8 mouse cellular contexts compared by ENCODE assay signal in the genomic region with DNA sequence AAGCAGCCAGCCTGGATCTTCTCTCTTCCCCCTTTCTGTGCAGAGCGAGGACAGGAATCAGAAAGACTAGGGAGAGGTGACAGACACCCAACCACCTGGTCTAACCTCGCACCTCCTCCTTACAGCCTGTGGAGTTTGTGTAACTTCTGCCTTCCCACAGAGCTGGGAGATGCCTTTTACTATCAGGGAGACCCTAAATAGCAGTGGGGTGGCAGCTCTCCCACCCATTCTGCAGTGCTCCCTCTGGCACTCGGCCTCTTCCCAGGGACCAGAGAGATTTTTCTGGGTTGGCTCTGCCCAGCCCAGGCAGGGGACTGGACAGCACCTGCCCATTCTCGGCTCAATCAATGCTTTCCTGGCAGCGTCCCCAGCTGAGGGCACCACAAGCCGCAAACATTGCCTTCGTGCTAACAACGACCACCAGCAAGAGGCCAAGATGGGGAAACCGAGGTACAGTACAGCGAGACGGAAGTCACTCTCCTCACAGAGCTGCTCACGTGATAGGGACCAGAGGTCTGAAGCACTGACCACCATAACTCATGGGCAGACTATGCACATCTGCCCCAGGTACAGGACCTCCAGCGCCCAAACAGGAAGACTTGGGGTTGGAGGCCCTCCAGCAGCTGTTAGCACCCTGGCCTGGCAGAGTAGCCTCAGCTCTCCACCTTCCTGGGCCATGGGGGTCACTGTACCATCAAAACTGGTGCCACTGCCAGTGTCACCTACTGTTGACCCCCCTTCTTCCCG. TPM values are rescaled to one million over a fixed set of nuclear protein-coding genes. Genes with fewer than 3 reads are reported as not detected.
DNase-seq lines count a peak whose midpoint lies in the region; ATAC-seq and TF ChIP-seq lines count a peak whose summit lies in the region.

No protein-coding gene starts in this region.

- no peaks in the 10 kb centered on the region for H3K27me3 ChIP-seq in heart, embryonic 12.5 days (replicated peaks)
- H3K27me3 ChIP-seq in kidney, embryonic 16.5 days (ENCODE audit: insufficient read depth, low read length) = 0 out of 2 replicates have a peak, but pooled peaks cover 2% of the 10 kb centered on the region
- H3K27me3 ChIP-seq in neural tube, embryonic 12.5 days (replicated peaks) = no peaks in the 10 kb centered on the region

- peak overlapping the region; percentile 72 for H3K4me3 ChIP-seq in heart, embryonic 12.5 days
- H3K4me3 ChIP-seq in embryonic fibroblast, embryonic 13.5 days (ENCODE audit: insufficient read depth, low read length) = no peak overlapping the region
- peak overlapping the region; percentile 44 for H3K4me3 ChIP-seq in kidney, embryonic 16.5 days (ENCODE audit: low read length)
- no peak overlapping the region for H3K4me3 ChIP-seq in neural tube, embryonic 12.5 days

- TF ChIP-seq POLR2A in embryonic fibroblast, embryonic 13.5 days (IDR thresholded peaks at IDR 0.05; ENCODE audit: low read depth, low read length) = no peak

- H3K36me3 ChIP-seq in heart, embryonic 12.5 days = peaks cover 11% of the 10 kb centered on the region
- H3K36me3 ChIP-seq in kidney, embryonic 16.5 days (ENCODE audit: insufficient read depth, low read length) = no peaks in the 10 kb centered on the region
- peaks cover 42% of the 10 kb centered on the region for H3K36me3 ChIP-seq in neural tube, embryonic 12.5 days

- WGBS in heart, embryonic 12.5 days = 37% methylated on average over 14 of the region's 14 CpGs
- 61% methylated on average over 14 of the region's 14 CpGs for WGBS in kidney, embryonic 16.5 days
- WGBS in neural tube, embryonic 12.5 days = 67% methylated on average over 14 of the region's 14 CpGs

- peaks cover 95% of the 10 kb centered on the region for H3K4me1 ChIP-seq in heart, embryonic 12.5 days (replicated peaks)
- H3K4me1 ChIP-seq in embryonic fibroblast, embryonic 13.5 days (ENCODE audit: control insufficient read depth, insufficient read depth, low read length) = peaks cover 35% of the 10 kb centered on the region
- peaks cover 82% of the 10 kb centered on the region for H3K4me1 ChIP-seq in kidney, embryonic 16.5 days (ENCODE audit: insufficient read depth, low read length)
- peaks cover 76% of the 10 kb centered on the region for H3K4me1 ChIP-seq in neural tube, embryonic 12.5 days

- intact Hi-C loops in left cerebral cortex, postnatal 14 days (cut with DNase I) = no loop called here

- ATAC-seq in heart, embryonic 12.5 days (ENCODE audit: insufficient number of reproducible peaks, low FRiP score) = no peak
- ATAC-seq in kidney, embryonic 16.5 days (ENCODE audit: low FRiP score, low TSS enrichment) = no peak
- no peak for ATAC-seq in neural tube, embryonic 12.5 days (ENCODE audit: low FRiP score, low read depth)

- peak overlapping the region; percentile 65 for H3K9ac ChIP-seq in heart, embryonic 12.5 days
- peak overlapping the region; percentile 56 for H3K9ac ChIP-seq in kidney, embryonic 16.5 days (replicated peaks; ENCODE audit: low read length)
- H3K9ac ChIP-seq in neural tube, embryonic 12.5 days = peak overlapping the region; percentile 54; the same call in 1 of the 2 replicates

- H3K9me3 ChIP-seq in heart, embryonic 12.5 days (replicated peaks) = no peaks in the 10 kb centered on the region
- no peaks in the 10 kb centered on the region for H3K9me3 ChIP-seq in kidney, embryonic 16.5 days (ENCODE audit: low read length)
- H3K9me3 ChIP-seq in neural tube, embryonic 12.5 days = no peaks in the 10 kb centered on the region

- TF ChIP-seq CTCF in embryonic fibroblast, embryonic 13.5 days (IDR thresholded peaks at IDR 0.05; ENCODE audit: borderline replicate concordance, insufficient read depth, low read length) = no peak

- DNase-seq in heart, adult 18-20 months = no peak
- peak; percentile 17 for DNase-seq in MN1 (ENCODE audit: low spot score)
- no peak for DNase-seq in frontal cortex, postnatal 14 days (ENCODE audit: low spot score in 2 of 2)
- DNase-seq in left cerebral cortex, postnatal 14 days (ENCODE audit: low spot score in 2 of 2) = no peak

- peak overlapping the region; percentile 85 for H3K4me2 ChIP-seq in heart, embryonic 12.5 days
- peak overlapping the region; percentile 69 for H3K4me2 ChIP-seq in kidney, embryonic 16.5 days (replicated peaks; ENCODE audit: low read depth, low read length)
- peak overlapping the region; percentile 56 for H3K4me2 ChIP-seq in neural tube, embryonic 12.5 days (replicated peaks)

- peak overlapping the region; percentile 96 for H3K27ac ChIP-seq in heart, embryonic 12.5 days (ENCODE audit: poor library complexity, severe bottlenecking)
- H3K27ac ChIP-seq in embryonic fibroblast, embryonic 13.5 days (ENCODE audit: insufficient read depth, low read length) = peak overlapping the region; percentile 45
- peak overlapping the region; percentile 90 for H3K27ac ChIP-seq in kidney, embryonic 16.5 days (ENCODE audit: low read length)
- no peak overlapping the region for H3K27ac ChIP-seq in neural tube, embryonic 12.5 days

RNA-seq across cellular contexts. Expression of a gene that starts 10.5 kb away (rescaled TPM):
- polyA plus RNA-seq in heart, embryonic 12.5 days (2016; fragmentation: Nextera tagmentation; extraction: Ambion mirVana) = 92.2 and 95.9 TPM in 2 replicates
- 100 to 1,000 TPM; 115 to 117 TPM for total RNA-seq in heart, adult 18-20 months (2021)
- polyA plus RNA-seq in embryonic fibroblast, embryonic 13.5 days (2011; ENCODE audit: insufficient read length, low read depth, missing spikeins) = 47.8 and 54.9 TPM in 2 replicates
- polyA plus RNA-seq in kidney, embryonic 16.5 days (2015; fragmentation: Nextera tagmentation; extraction: Ambion mirVana) = 51.5 and 59.8 TPM in 2 replicates
- polyA plus RNA-seq in neural tube, embryonic 12.5 days (2016; fragmentation: Nextera tagmentation; extraction: Ambion mirVana) = 104 and 106 TPM in 2 replicates
- total RNA-seq in left cerebral cortex, postnatal 14 days (2021) = 100 to 1,000 TPM; 194 to 197 TPM

RNA-seq across cellular contexts. Expression of a gene that starts 29.3 kb away (rescaled TPM):
- polyA plus RNA-seq in heart, embryonic 12.5 days (2016; fragmentation: Nextera tagmentation; extraction: Ambion mirVana) = 14.0 and 14.3 TPM in 2 replicates
- total RNA-seq in heart, adult 18-20 months (2021) = under 1 TPM; 0.22 to 0.28 TPM
- 6.5 and 10.2 TPM in 2 replicates for polyA plus RNA-seq in embryonic fibroblast, embryonic 13.5 days (2011; ENCODE audit: insufficient read length, low read depth, missing spikeins)
- 21.2 and 24.6 TPM in 2 replicates for polyA plus RNA-seq in kidney, embryonic 16.5 days (2015; fragmentation: Nextera tagmentation; extraction: Ambion mirVana)
- polyA plus RNA-seq in neural tube, embryonic 12.5 days (2016; fragmentation: Nextera tagmentation; extraction: Ambion mirVana) = 10.0 and 11.6 TPM in 2 replicates
- total RNA-seq in left cerebral cortex, postnatal 14 days (2021) = under 1 TPM; 0.46 to 0.63 TPM

RNA-seq across cellular contexts. Expression of a gene that starts 30.0 kb away (rescaled TPM):
- polyA plus RNA-seq in heart, embryonic 12.5 days (2016; fragmentation: Nextera tagmentation; extraction: Ambion mirVana) = 27.1 and 28.0 TPM in 2 replicates
- total RNA-seq in heart, adult 18-20 months (2021) = 10 to 100 TPM; 54.5 to 56.6 TPM
- polyA plus RNA-seq in embryonic fibroblast, embryonic 13.5 days (2011; ENCODE audit: insufficient read length, low read depth, missing spikeins) = 37.9 and 40.0 TPM in 2 replicates
- polyA plus RNA-seq in kidney, embryonic 16.5 days (2015; fragmentation: Nextera tagmentation; extraction: Ambion mirVana) = 46.0 and 49.9 TPM in 2 replicates
- polyA plus RNA-seq in neural tube, embryonic 12.5 days (2016; fragmentation: Nextera tagmentation; extraction: Ambion mirVana) = 29.6 and 30.8 TPM in 2 replicates
- 10 to 100 TPM; 45.5 to 49.1 TPM for total RNA-seq in left cerebral cortex, postnatal 14 days (2021)

RNA-seq across cellular contexts. Expression of a gene that starts 34.3 kb away (rescaled TPM):
- 90.9 and 94.3 TPM in 2 replicates for polyA plus RNA-seq in heart, embryonic 12.5 days (2016; fragmentation: Nextera tagmentation; extraction: Ambion mirVana)
- 10 to 100 TPM; 45.5 to 50.6 TPM for total RNA-seq in heart, adult 18-20 months (2021)
- polyA plus RNA-seq in embryonic fibroblast, embryonic 13.5 days (2011; ENCODE audit: insufficient read length, low read depth, missing spikeins) = 113 and 124 TPM in 2 replicates
- polyA plus RNA-seq in kidney, embryonic 16.5 days (2015; fragmentation: Nextera tagmentation; extraction: Ambion mirVana) = 90.2 and 108 TPM in 2 replicates
- polyA plus RNA-seq in neural tube, embryonic 12.5 days (2016; fragmentation: Nextera tagmentation; extraction: Ambion mirVana) = 87.0 and 112 TPM in 2 replicates
- 10 to 100 TPM; 60.5 to 65.2 TPM for total RNA-seq in left cerebral cortex, postnatal 14 days (2021)

RNA-seq across cellular contexts. Expression of a gene that starts 49.1 kb away (rescaled TPM):
- polyA plus RNA-seq in heart, embryonic 12.5 days (2016; fragmentation: Nextera tagmentation; extraction: Ambion mirVana) = 0.06 and 0.13 TPM in 2 replicates
- 1 to 10 TPM; 1.2 TPM for total RNA-seq in heart, adult 18-20 months (2021)
- 0.37 and 0.45 TPM in 2 replicates for polyA plus RNA-seq in embryonic fibroblast, embryonic 13.5 days (2011; ENCODE audit: insufficient read length, low read depth, missing spikeins)
- not detected in 2 replicates for polyA plus RNA-seq in kidney, embryonic 16.5 days (2015; fragmentation: Nextera tagmentation; extraction: Ambion mirVana)
- not detected in 2 replicates for polyA plus RNA-seq in neural tube, embryonic 12.5 days (2016; fragmentation: Nextera tagmentation; extraction: Ambion mirVana)
- total RNA-seq in left cerebral cortex, postnatal 14 days (2021) = under 1 TPM; 0.59 to 0.72 TPM

Comparison
In these comparisons a context has a peak if more than half of its experiments do, and no peak if none do; other contexts are left out.
1. H3K4me3 ChIP-seq: peak in heart, embryonic 12.5 days (single experiment) and kidney, embryonic 16.5 days (single experiment); none in embryonic fibroblast, embryonic 13.5 days (single experiment) and neural tube, embryonic 12.5 days (single experiment).
2. Peak in every context shown above with its lines, with median percentiles within 50 percentile points of each other: H3K4me2 ChIP-seq and H3K9ac ChIP-seq.